Mouse (Mus musculus): ENCODE measurements around the gene Cox19. TPM values are rescaled to one million over a fixed set of nuclear protein-coding genes. Genes with fewer than 3 reads are reported as not detected.

The Cox19 gene
- polyA plus RNA-seq, 1 experiment from 2014 or later: 183 TPM

- no peaks in the 10 kb centered on the region for H3K9me3 ChIP-seq (ENCODE audit: control insufficient read depth, low read length)
- H3K27ac ChIP-seq (ENCODE audit: low read length): peak overlapping the region; percentile 91
- ATAC-seq: peak; percentile 96
- no peak overlapping the region for H3K4me3 ChIP-seq (ENCODE audit: low read length)
- peaks cover 29% of the 10 kb centered on the region for H3K4me1 ChIP-seq (ENCODE audit: control insufficient read depth, insufficient read depth, low read length)
- peak overlapping the region; percentile 40; the same call in 1 of the 2 replicates for H3K9ac ChIP-seq (ENCODE audit: low read depth, low read length)
- WGBS: 50% methylated on average over 6 of the region's 6 CpGs
- no peaks in the 10 kb centered on the region for H3K36me3 ChIP-seq (ENCODE audit: control insufficient read depth, insufficient read depth, low read length)
- no peaks in the 10 kb centered on the region for H3K27me3 ChIP-seq (replicated peaks; ENCODE audit: control insufficient read depth, insufficient read depth, low read length)
- H3K4me2 ChIP-seq (ENCODE audit: low read depth, low read length): no peak overlapping the region
Observed at GRCm38 (mm10) chr5:139316982-139317675, 34.1 kb downstream of the Cox19 start.

GRCm38 (mm10) chr5:139314941-139315642, 36.1 kb downstream of the Cox19 start:
- no peak overlapping the region for H3K4me3 ChIP-seq (ENCODE audit: low read length)
- H3K9me3 ChIP-seq (ENCODE audit: control insufficient read depth, low read length): no peaks in the 10 kb centered on the region
- peak overlapping the region; percentile 45; the same call in 1 of the 2 replicates for H3K27ac ChIP-seq (ENCODE audit: low read length)
- no peaks in the 10 kb centered on the region for H3K36me3 ChIP-seq (ENCODE audit: control insufficient read depth, insufficient read depth, low read length)
- 0 out of 2 replicates have a peak overlapping the region, but pooled peaks have one; percentile 12 for H3K9ac ChIP-seq (ENCODE audit: low read depth, low read length)
- WGBS: 77% methylated on average over 12 of the region's 12 CpGs
- no peak overlapping the region for H3K4me2 ChIP-seq (ENCODE audit: low read depth, low read length)
- no peaks in the 10 kb centered on the region for H3K27me3 ChIP-seq (replicated peaks; ENCODE audit: control insufficient read depth, insufficient read depth, low read length)
- ATAC-seq: no peak
- peaks cover 29% of the 10 kb centered on the region for H3K4me1 ChIP-seq (ENCODE audit: control insufficient read depth, insufficient read depth, low read length)

GRCm38 (mm10) chr5:139313536-139313935, 37.7 kb downstream of the Cox19 start:
- no peak overlapping the region for H3K4me3 ChIP-seq (ENCODE audit: low read length)
- no peaks in the 10 kb centered on the region for H3K36me3 ChIP-seq (ENCODE audit: control insufficient read depth, insufficient read depth, low read length)
- ATAC-seq: no peak
- H3K4me1 ChIP-seq (ENCODE audit: control insufficient read depth, insufficient read depth, low read length): peaks cover 23% of the 10 kb centered on the region
- WGBS: 67% methylated on average over 9 of the region's 9 CpGs
- H3K9ac ChIP-seq (ENCODE audit: low read depth, low read length): no peak overlapping the region
- no peaks in the 10 kb centered on the region for H3K9me3 ChIP-seq (ENCODE audit: control insufficient read depth, low read length)
- H3K4me2 ChIP-seq (ENCODE audit: low read depth, low read length): no peak overlapping the region
- H3K27ac ChIP-seq (ENCODE audit: low read length): no peak overlapping the region
- H3K27me3 ChIP-seq (replicated peaks; ENCODE audit: control insufficient read depth, insufficient read depth, low read length): no peaks in the 10 kb centered on the region

GRCm38 (mm10) chr5:139311822-139312221, 39.4 kb downstream of the Cox19 start:
- Histone ChIP-seq H3K4me3 (ENCODE audit: low read length) (no peak overlapping the region), H3K9me3 (ENCODE audit: control insufficient read depth, low read length) (no peaks in the 10 kb centered on the region), H3K27me3 (replicated peaks; ENCODE audit: control insufficient read depth, insufficient read depth, low read length) (no peaks in the 10 kb centered on the region), H3K9ac (ENCODE audit: low read depth, low read length) (no peak overlapping the region), H3K4me1 (ENCODE audit: control insufficient read depth, insufficient read depth, low read length) (peaks cover 14% of the 10 kb centered on the region), H3K4me2 (ENCODE audit: low read depth, low read length) (no peak overlapping the region), H3K36me3 (ENCODE audit: control insufficient read depth, insufficient read depth, low read length) (no peaks in the 10 kb centered on the region), H3K27ac (ENCODE audit: low read length) (no peak overlapping the region)
- 88% methylated on average over 9 of the region's 9 CpGs for WGBS
- ATAC-seq: no peak

GRCm38 (mm10) chr5:139310477-139310876, 40.7 kb downstream of the Cox19 start:
- H3K4me3 ChIP-seq (ENCODE audit: low read length): no peak overlapping the region
- no peak overlapping the region for H3K4me2 ChIP-seq (ENCODE audit: low read depth, low read length)
- no peak overlapping the region for H3K27ac ChIP-seq (ENCODE audit: low read length)
- no peaks in the 10 kb centered on the region for H3K9me3 ChIP-seq (ENCODE audit: control insufficient read depth, low read length)
- H3K4me1 ChIP-seq (ENCODE audit: control insufficient read depth, insufficient read depth, low read length): peaks cover 11% of the 10 kb centered on the region
- WGBS: 87% methylated on average over 4 of the region's 4 CpGs
- H3K9ac ChIP-seq (ENCODE audit: low read depth, low read length): no peak overlapping the region
- no peaks in the 10 kb centered on the region for H3K27me3 ChIP-seq (replicated peaks; ENCODE audit: control insufficient read depth, insufficient read depth, low read length)
- no peak for ATAC-seq
- H3K36me3 ChIP-seq (ENCODE audit: control insufficient read depth, insufficient read depth, low read length): no peaks in the 10 kb centered on the region

GRCm38 (mm10) chr5:139309946-139310345, 41.3 kb downstream of the Cox19 start:
- Histone ChIP-seq H3K27me3 (replicated peaks; ENCODE audit: control insufficient read depth, insufficient read depth, low read length) (no peaks in the 10 kb centered on the region), H3K4me1 (ENCODE audit: control insufficient read depth, insufficient read depth, low read length) (peaks cover 8% of the 10 kb centered on the region), H3K4me3 (ENCODE audit: low read length) (no peak overlapping the region), H3K27ac (ENCODE audit: low read length) (no peak overlapping the region), H3K9ac (ENCODE audit: low read depth, low read length) (no peak overlapping the region), H3K4me2 (ENCODE audit: low read depth, low read length) (no peak overlapping the region), H3K9me3 (ENCODE audit: control insufficient read depth, low read length) (no peaks in the 10 kb centered on the region), H3K36me3 (ENCODE audit: control insufficient read depth, insufficient read depth, low read length) (no peaks in the 10 kb centered on the region)
- WGBS: 64% methylated on average over 3 of the region's 3 CpGs
- 0 out of 2 replicates have a peak, but pooled peaks have one; percentile 39 for ATAC-seq

- Histone ChIP-seq H3K4me3 (ENCODE audit: low read length) (no peak overlapping the region), H3K4me2 (ENCODE audit: low read depth, low read length) (no peak overlapping the region), H3K4me1 (ENCODE audit: control insufficient read depth, insufficient read depth, low read length) (peaks cover 15% of the 10 kb centered on the region), H3K9me3 (ENCODE audit: control insufficient read depth, low read length) (no peaks in the 10 kb centered on the region), H3K9ac (ENCODE audit: low read depth, low read length) (no peak overlapping the region), H3K36me3 (ENCODE audit: control insufficient read depth, insufficient read depth, low read length) (no peaks in the 10 kb centered on the region), H3K27ac (ENCODE audit: low read length) (no peak overlapping the region), H3K27me3 (replicated peaks; ENCODE audit: control insufficient read depth, insufficient read depth, low read length) (no peaks in the 10 kb centered on the region)
- 84% methylated on average over 9 of the region's 9 CpGs for WGBS
- no peak for ATAC-seq
Observed at GRCm38 (mm10) chr5:139303646-139304061, 47.6 kb downstream of the Cox19 start.

- Histone ChIP-seq H3K36me3 (ENCODE audit: control insufficient read depth, insufficient read depth, low read length) (no peaks in the 10 kb centered on the region), H3K4me1 (ENCODE audit: control insufficient read depth, insufficient read depth, low read length) (peaks cover 24% of the 10 kb centered on the region), H3K4me2 (ENCODE audit: low read depth, low read length) (no peak overlapping the region), H3K4me3 (ENCODE audit: low read length) (no peak overlapping the region), H3K27me3 (replicated peaks; ENCODE audit: control insufficient read depth, insufficient read depth, low read length) (no peaks in the 10 kb centered on the region), H3K9me3 (ENCODE audit: control insufficient read depth, low read length) (no peaks in the 10 kb centered on the region), H3K9ac (ENCODE audit: low read depth, low read length) (no peak overlapping the region), H3K27ac (ENCODE audit: low read length) (no peak overlapping the region)
- 79% methylated on average over 6 of the region's 6 CpGs for WGBS
- no peak for ATAC-seq
Observed at GRCm38 (mm10) chr5:139302101-139302500, 49.1 kb downstream of the Cox19 start.

GRCm38 (mm10) chr5:139297745-139298144, 53.5 kb downstream of the Cox19 start:
- no peaks in the 10 kb centered on the region for H3K27me3 ChIP-seq (replicated peaks; ENCODE audit: control insufficient read depth, insufficient read depth, low read length)
- H3K9ac ChIP-seq (ENCODE audit: low read depth, low read length): no peak overlapping the region
- H3K4me1 ChIP-seq (ENCODE audit: control insufficient read depth, insufficient read depth, low read length): peaks cover 24% of the 10 kb centered on the region
- H3K4me2 ChIP-seq (ENCODE audit: low read depth, low read length): no peak overlapping the region
- peak overlapping the region; percentile 72 for H3K27ac ChIP-seq (ENCODE audit: low read length)
- H3K9me3 ChIP-seq (ENCODE audit: control insufficient read depth, low read length): no peaks in the 10 kb centered on the region
- H3K36me3 ChIP-seq (ENCODE audit: control insufficient read depth, insufficient read depth, low read length): peaks cover 6% of the 10 kb centered on the region; the same call in 1 of the 2 replicates
- no peak for ATAC-seq
- 81% methylated on average over 5 of the region's 5 CpGs for WGBS
- H3K4me3 ChIP-seq (ENCODE audit: low read length): no peak overlapping the region
